Mouse (Mus musculus) ES-E14 (cell line): ENCODE data around the gene Sae1. TPM values are rescaled to one million over a fixed set of nuclear protein-coding genes. Genes with fewer than 3 reads are reported as not detected.
A peak's percentile ranks its signal among the peaks of the same experiment; 100 is the strongest.

Experiments used
- DNase-seq: peaks from one replicate; pipeline ENCODE4 v3.0.0-alpha.2; 2013; ENCODE audit warnings: low read depth, low spot score
- H3K27ac ChIP-seq: 2 replicates; pipeline ENCODE4 v1.5.1; 2012; ENCODE audit warnings: low read depth, mild to moderate bottlenecking, low read length, moderate library complexity, mixed read lengths; ENCODE audit not compliant: poor library complexity, insufficient read depth, severe bottlenecking
- H3K36me3 ChIP-seq: 2 replicates; pipeline ENCODE4 v1.6.1; 2012; ENCODE audit warnings: mild to moderate bottlenecking, low read length, moderate library complexity, mixed read lengths; ENCODE audit not compliant: control insufficient read depth, poor library complexity, insufficient read depth, severe bottlenecking
- H3K4me1 ChIP-seq, 2 experiments: fragments of 150-350 bp in 1 of 2; sonication (generic) in 1 of 2; 2 replicates each; pipeline ENCODE4 v1.6.1; 2012; ENCODE audit warnings: low read length in 2 of 2, mild to moderate bottlenecking in 1 of 2, mixed read lengths in 1 of 2; ENCODE audit not compliant: control insufficient read depth in 2 of 2, insufficient read depth in 2 of 2, poor library complexity in 1 of 2
- H3K4me3 ChIP-seq, 2 experiments: fragments of 150-350 bp in 1 of 2; sonication (generic) in 1 of 2; 2 replicates each; pipeline ENCODE4 v1.5.1; 2012; ENCODE audit warnings: low read length in 2 of 2, low read depth in 1 of 2, mild to moderate bottlenecking in 1 of 2, mixed read lengths in 1 of 2; ENCODE audit not compliant: insufficient read depth in 1 of 2, poor library complexity in 1 of 2, severe bottlenecking in 1 of 2
- H3K9ac ChIP-seq: 2 replicates; pipeline ENCODE4 v1.6.1; 2012; ENCODE audit warnings: low read depth, mild to moderate bottlenecking, low read length, mixed read lengths; ENCODE audit not compliant: poor library complexity, insufficient read depth, severe bottlenecking
- H3K9me3 ChIP-seq: fragments of 150-350 bp; sonication (generic); 2 replicates; pipeline ENCODE4 v1.6.1; 2012; ENCODE audit warnings: low read depth, mild to moderate bottlenecking, low read length; ENCODE audit not compliant: control insufficient read depth, insufficient read depth
- CHD2 ChIP-seq: IDR thresholded peaks from 2 replicates; pipeline ENCODE4 v1.6.1; 2014; ENCODE audit warnings: mild to moderate bottlenecking, low read depth, low read length, inconsistent platforms
- HCFC1 ChIP-seq: IDR thresholded peaks from 2 replicates; pipeline ENCODE4 v1.6.1; 2012; ENCODE audit warnings: low read length, inconsistent platforms, borderline replicate concordance; ENCODE audit not compliant: insufficient read depth
- MAFK ChIP-seq: IDR thresholded peaks from 2 replicates; pipeline ENCODE4 v1.6.1; 2014; ENCODE audit warnings: mild to moderate bottlenecking, low read depth, low read length, inconsistent platforms; ENCODE audit not compliant: insufficient read depth
- ZC3H11A ChIP-seq: IDR thresholded peaks from 2 replicates; pipeline ENCODE4 v1.6.1; 2012; ENCODE audit warnings: low read depth, mild to moderate bottlenecking, inconsistent platforms, low read length, borderline replicate concordance
- ZNF384 ChIP-seq: IDR thresholded peaks from 2 replicates; pipeline ENCODE4 v1.6.1; 2012; ENCODE audit warnings: low read depth, low read length, inconsistent platforms
- in situ Hi-C, 2 experiments: fragments of 600-800 bp; cut with MboI; formaldehyde crosslinking; loops; one replicate each; pipeline ENCODE4 v1.15.1; 2025; ENCODE audit warnings: low sequenced_read_pairs in 2 of 2, inconsistent platforms in 1 of 2; ENCODE audit not compliant: unreplicated experiment in 2 of 2
- total RNA-seq: library from RNA; depleted of rRNA; stranded (reverse); fragments of 300-350 nt; gene quantifications from 2 replicates; pipeline ENCODE4 v1.2.3, GENCODE M21; 2012

Gene Sae1
- total RNA-seq, 1 experiment: 213 TPM

GRCm38 (mm10) chr7:16376505-16376904 lies 11.1 kb downstream of the Sae1 start:
- Histone ChIP-seq H3K27ac (no peak overlapping the region), H3K9ac (no peak overlapping the region), H3K4me1 (no peaks in the 10 kb centered on the region; a peak in 1 of 4 replicates), H3K4me3 (no peak overlapping the region), H3K9me3 (no peaks in the 10 kb centered on the region), H3K36me3 (peaks cover 39% of the 10 kb centered on the region)
- in situ Hi-C loops: no loop called here
- TF ChIP-seq MAFK: no peak
- no peak for TF ChIP-seq ZNF384
- TF ChIP-seq HCFC1: no peak
- TF ChIP-seq ZC3H11A: no peak
- TF ChIP-seq CHD2: no peak
- DNase-seq: peak; percentile 40

DNA sequence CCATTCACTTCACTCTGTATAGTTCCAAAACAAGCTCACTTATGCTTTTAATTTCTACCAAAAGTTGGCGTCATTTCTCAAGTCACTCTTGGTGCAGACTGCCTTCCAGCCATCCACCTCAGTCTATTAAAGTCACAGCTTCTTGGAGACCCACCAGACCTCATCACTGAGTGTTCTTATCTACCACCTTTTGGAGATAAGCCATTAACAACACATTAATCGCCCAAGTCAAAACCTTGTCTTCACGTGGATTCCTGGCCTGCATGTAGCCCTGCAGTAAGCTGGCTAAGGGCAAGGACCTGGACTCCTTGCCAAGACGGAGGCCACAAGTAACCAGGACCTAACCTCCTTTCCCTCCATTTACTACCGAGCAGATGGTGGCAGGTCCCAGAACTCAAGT lies 12.6 kb downstream of the Sae1 start:
- Histone ChIP-seq H3K9ac (no peak overlapping the region), H3K27ac (no peak overlapping the region), H3K4me1 (no peaks in the 10 kb centered on the region; a peak in 1 of 4 replicates), H3K9me3 (no peaks in the 10 kb centered on the region), H3K4me3 (no peak overlapping the region), H3K36me3 (peaks cover 46% of the 10 kb centered on the region)
- TF ChIP-seq HCFC1 (no peak), ZNF384 (no peak), CHD2 (no peak), ZC3H11A (no peak), MAFK (no peak)
- no peak for DNase-seq
- in situ Hi-C loops: no loop called here

DNA sequence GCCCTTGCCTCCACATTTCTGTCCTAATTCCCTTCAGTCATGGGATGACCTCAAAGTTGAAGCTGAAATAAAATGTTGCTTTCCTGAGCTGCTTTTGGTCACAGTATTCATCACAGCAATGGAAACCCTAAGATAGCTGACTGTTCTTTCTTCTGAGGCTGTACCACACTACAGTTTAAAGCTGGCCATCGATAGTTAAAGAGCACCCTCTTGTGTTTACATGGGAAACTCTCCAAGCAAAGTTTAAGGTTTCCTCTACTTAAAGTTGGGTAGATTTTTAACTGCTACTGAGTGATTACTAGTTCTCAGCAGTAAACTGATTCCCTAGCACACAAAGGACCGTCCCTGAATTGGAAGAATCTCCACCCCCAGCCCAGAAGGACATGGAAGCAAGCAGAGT lies 13.9 kb downstream of the Sae1 start:
- Histone ChIP-seq H3K4me1 (no peaks in the 10 kb centered on the region; a peak in 1 of 4 replicates), H3K9me3 (no peaks in the 10 kb centered on the region), H3K4me3 (no peak overlapping the region), H3K36me3 (peaks cover 52% of the 10 kb centered on the region), H3K9ac (no peak overlapping the region), H3K27ac (no peak overlapping the region)
- in situ Hi-C loops: no loop called here
- DNase-seq: no peak
- TF ChIP-seq MAFK (no peak), ZC3H11A (no peak), HCFC1 (no peak), CHD2 (no peak), ZNF384 (no peak)

GRCm38 (mm10) chr7:16370596-16370995 lies 17.0 kb downstream of the Sae1 start:
- peaks cover 2 to 10% of the 10 kb centered on the region in 2 experiments; a peak in 3 of 4 replicates for H3K4me1 ChIP-seq
- H3K36me3 ChIP-seq: peaks cover 53% of the 10 kb centered on the region
- no peak overlapping the region for H3K4me3 ChIP-seq
- H3K9me3 ChIP-seq: no peaks in the 10 kb centered on the region
- in situ Hi-C loops: no loop called here
- TF ChIP-seq HCFC1 (no peak), ZC3H11A (no peak), ZNF384 (no peak), CHD2 (no peak), MAFK (no peak)
- H3K9ac ChIP-seq: no peak overlapping the region
- H3K27ac ChIP-seq: no peak overlapping the region
- no peak for DNase-seq

DNA sequence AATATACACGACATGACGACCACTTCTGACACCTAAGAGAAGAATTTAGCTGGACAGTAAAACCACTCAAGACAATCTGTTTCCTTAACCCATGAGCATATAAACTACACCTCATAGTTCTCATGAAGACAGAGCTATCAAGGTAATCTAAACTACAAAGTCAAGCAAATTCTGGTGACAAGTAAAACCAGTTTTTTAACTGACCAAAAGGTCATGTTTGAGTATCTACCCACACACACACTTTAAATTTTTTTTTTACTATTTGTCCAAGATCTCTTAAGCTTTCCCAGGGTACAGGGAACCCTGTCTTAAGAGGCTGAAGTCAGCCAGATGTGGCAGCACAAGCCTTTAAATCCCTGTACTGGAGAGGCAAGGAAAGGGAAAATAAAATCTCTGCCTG lies 18.8 kb downstream of the Sae1 start:
- H3K4me3 ChIP-seq: no peak overlapping the region
- peaks cover 12 to 17% of the 10 kb centered on the region in 2 experiments for H3K4me1 ChIP-seq
- no peak overlapping the region for H3K9ac ChIP-seq
- in situ Hi-C loops: no loop called here
- no peak overlapping the region for H3K27ac ChIP-seq
- no peak for DNase-seq
- H3K36me3 ChIP-seq: peaks cover 51% of the 10 kb centered on the region
- TF ChIP-seq ZNF384: no peak
- TF ChIP-seq ZC3H11A: no peak
- TF ChIP-seq HCFC1: no peak
- TF ChIP-seq MAFK: no peak
- no peak for TF ChIP-seq CHD2
- H3K9me3 ChIP-seq: no peaks in the 10 kb centered on the region
